Mouse (Mus musculus): ENCODE results near the gene Igfbp6.
A peak's percentile ranks its signal among the peaks of the same experiment; 100 is the strongest.

Igfbp6 gene

DNA sequence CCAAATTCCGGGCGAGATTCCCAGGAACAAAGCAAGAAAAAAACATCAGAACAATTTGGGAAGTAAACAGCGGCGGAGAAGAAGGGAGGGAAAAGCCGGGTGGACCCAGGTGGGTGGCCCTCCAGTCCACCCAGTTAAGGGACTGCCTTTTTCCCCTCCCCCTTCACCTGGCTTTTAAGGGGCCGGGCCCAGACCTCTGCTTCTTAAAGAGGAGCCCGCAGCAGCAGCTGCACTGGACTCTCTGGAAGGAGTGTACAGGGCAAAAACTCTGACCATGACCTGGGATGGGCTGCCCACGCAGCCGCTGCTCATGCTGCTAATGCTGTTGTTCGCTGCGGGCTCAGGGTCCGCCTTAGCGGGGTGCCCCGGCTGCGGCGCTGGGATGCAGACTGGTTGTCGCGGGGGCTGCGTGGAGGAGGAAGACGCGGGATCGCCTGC, at the start of gene Igfbp6:
Gene Igfbp6, plus strand, starts transcription at position 89 of the 438 bp plus-strand sequence.
- DNase-seq (ENCODE audit: low read depth, low spot score) = no peak

DNA sequence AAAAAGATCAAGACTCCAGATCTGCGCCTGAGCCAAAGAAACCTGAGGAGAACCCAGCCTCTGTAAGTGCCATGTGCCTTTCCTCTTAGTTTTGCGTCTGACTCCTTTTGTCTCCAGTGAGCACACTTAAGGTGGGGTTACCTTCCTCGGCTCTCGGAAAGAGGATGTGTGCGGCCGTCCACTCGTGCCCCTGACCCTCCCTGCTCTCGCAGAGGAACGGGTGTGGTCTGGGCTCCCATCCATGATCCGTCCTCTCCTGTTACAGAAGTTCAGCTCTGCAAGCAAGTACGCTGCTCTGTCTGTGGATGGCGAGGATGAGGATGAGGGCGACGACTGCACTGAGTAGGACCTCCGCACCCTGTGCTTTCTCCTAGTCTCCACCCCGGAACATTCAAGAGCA, 49.2 kb upstream of the Igfbp6 start:
- DNase-seq (ENCODE audit: low read depth, low spot score) = no peak

DNA sequence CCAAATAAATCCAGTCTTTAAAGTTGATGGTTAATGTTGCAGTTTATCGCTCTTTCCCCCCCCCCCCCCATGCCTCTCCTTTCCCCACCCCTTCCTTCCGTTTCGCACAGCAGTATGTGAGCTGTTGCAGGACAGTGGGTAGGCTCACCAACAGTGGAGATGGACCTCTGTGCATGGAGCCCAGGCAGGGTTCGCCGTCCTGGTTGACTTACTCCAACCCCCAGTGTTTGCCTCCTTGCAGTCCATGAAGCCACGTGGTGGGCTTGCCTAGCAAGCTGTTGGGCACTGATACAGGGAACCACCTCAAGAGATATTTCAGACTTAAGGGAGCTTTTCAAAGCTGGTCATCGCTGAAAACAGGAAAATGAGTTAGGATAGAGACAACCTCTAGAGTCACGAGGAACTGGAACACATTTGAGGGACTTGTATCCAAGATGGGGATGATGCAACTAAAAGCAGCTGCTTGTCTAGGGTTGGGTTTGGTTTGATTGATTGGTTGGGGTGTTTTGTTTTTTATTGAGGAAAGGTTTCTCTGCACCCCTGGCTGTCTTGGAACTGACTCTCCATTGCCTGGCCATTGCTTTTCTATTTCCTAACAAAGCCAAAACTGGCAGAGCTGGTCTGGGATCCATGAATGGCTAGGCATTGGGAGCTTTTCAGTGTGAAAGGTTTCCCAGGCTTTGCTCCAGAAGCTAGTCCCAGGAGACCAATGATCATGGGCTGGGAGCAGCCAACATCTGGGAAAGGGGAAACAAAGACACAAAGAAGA, 46.8 kb upstream of the Igfbp6 start:
- no peak for DNase-seq (ENCODE audit: low read depth, low spot score)

DNA sequence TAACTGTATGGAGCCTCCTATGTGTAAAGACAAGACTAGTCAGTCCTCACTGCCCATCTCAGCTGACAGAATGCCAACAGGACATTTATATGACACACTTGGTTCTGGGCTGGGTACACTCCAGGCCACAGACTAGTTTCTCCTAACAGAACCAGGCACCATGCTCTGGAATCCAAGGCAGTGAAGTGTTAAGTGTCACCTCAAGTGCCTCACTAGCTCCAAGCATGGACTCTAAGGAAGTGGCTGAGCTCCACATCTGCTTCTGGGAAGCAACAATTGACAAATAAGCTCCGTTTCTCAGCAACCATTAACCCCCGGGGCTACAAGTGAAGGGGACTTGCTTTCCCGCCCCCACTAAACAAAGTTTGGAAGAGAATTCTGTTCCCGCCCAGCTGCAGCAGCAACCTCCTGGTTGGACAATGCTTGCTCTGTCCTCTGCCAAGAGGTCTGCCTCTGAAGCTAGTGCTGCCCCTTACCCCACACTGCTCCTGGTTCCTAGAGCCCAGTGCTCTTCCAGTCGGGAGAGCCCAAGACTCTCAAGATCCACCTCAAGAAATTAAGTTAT, 46.1 kb upstream of the Igfbp6 start:
- DNase-seq (ENCODE audit: low read depth, low spot score) = peak; percentile 40

DNA sequence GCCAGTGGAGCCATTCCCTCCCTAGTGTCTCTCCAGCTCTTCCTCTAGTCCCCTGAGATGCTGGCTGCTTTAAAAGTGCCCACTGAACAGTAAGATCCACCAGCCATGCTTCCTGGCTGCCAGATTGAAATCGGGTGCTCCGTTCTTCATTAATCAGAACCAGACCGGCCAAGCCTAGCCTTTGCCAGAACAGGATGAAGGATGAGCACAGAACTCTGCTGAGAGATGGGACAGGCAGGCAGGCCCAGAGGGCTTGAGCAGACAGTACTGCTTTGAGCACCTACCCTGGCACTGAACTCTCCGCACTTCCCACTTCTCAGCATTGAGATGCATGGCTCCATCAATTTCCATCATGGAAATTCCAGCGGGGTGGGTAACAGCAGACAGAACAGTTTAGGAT, 44.9 kb upstream of the Igfbp6 start:
- no peak for DNase-seq (ENCODE audit: low read depth, low spot score)

DNA sequence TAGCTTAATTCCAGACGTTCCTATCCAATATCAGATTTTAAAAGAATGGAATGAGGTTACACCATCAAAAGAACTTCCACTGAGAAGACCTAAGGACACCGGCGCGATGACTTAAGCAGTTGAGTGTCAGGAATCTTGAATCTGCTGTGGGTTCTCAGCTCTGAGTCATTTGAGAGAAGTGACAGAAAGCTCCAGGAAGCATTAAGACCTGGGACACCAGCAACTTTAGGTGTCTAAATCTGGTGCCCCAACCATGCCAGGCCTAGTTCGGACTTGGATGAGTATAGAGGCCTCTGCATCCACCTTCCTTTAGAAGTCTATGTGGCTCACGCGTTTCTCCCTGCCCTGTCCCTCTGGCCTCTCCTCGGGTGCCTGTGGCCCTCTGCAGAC, 44.4 kb upstream of the Igfbp6 start:
- DNase-seq (ENCODE audit: low read depth, low spot score) = no peak

DNA sequence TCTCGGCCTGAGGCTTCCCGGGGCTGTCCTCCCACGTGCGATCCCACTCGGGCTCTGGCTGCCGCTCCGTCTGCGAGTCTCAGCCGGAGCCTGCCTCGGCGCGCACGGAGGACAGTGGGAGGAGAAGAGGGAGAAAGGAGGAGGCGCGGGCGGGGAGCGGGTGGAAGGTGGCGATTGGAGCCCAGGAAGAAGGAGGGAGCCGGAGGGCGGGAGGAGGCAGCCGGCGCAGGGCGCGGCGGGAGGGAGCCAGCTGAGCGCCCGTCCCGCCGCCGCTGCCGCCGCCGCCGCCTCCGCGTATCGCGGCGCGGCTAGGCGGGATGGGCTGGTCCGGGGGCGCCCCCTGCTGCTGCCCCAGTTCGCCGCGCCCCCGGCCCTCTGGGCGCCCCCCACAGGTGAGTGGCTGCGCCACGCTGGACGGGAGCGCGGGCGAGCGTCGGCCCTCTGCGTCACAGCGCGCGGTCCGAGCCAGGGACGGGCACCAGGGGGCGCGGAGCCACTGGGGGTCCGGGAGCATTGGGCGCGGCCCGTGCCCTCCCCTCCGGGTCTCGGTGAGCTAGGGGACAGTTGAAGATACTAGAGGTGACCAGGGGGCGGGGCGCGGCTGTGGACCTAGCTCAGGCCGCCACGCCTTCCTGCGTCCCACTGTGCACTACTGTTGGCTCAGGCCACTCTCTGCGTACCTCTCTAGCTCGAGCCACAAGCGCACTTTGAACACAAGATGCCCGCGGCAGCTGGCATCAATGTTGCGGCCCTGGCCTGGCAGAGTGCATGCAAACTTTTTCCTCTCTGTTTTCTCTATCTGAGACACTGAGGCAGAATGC, 43.8 kb upstream of the Igfbp6 start, which contains the start of gene Tns2:
Gene Tns2, plus strand, starts transcription at position 253 of the 821 bp plus-strand sequence.
- peak; percentile 84 for DNase-seq (ENCODE audit: low read depth, low spot score)

DNA sequence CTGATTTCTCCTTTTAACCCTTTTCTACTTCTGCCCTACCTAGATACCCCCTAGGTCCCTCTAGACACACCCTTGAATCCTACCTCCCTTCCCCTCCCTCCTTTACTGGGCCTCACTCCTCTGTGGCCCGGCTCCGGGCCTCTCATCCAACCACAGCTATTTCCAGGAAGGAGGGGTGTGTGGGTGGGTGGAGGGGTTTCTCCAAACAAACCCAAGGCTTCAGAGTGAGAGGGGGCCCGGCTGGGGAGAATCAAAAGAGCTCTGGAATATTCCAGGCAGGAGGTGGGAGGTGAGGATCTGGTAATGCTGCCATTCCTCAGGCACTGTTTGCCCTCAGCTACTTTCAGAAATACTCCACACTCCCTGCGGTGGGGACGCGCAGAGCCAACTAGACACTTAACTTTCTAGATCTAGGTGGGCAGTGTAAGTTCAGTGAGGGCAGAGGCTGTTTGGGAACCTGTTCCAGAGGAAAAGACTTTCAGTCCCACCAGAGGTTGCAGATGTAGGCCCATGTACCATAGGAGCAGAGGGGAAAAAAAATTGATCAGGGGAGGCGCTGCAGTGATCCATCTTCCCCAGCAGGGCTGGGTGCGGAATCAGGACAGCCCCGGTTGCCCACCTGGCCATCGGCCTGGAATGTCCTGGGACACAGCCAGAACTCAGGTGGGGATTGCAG, 43.0 kb upstream of the Igfbp6 start:
- no peak for DNase-seq (ENCODE audit: low read depth, low spot score)

DNA sequence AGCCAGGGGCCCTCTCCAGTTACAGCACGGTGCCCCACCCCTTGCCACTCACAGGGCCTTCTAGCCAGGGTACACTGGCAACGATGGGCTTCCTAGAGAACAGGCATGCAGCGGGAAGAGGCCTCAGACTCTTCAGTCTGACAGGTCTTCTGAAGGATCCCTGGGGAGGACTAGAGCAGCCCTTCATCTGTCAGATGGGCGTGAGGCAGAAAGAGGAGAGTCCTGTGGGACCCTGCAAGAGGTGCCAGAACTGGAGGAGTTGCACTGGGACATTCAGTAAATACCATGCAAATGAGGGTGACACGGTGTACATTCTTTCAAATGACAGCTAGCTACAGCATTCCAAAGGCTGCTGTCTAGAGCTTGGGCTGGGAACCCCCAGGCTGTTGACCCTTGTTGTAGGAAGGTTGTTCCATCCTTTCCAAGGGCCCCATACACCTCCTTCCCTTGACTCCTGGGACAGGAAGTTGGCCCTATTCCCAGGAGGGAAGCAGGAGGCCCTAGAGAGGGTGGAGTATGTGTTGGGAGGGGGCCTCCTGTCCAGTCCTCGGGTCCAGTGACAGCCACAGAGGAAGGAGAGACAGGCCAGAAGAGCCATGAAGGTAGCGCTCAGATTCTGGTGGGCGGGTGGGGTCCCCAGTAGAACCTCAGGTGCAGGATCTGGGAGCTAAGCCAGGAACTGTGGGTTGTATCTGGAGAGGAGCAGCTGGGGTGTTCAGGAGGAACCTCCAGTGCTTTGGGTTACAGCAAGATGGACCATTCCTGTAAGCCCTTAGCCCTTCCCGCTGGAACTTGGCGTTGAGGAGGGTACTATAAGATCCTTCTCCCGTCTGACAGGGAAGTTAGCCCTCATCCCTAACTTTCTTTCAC, 42.3 kb upstream of the Igfbp6 start:
- DNase-seq (ENCODE audit: low read depth, low spot score) = no peak

DNA sequence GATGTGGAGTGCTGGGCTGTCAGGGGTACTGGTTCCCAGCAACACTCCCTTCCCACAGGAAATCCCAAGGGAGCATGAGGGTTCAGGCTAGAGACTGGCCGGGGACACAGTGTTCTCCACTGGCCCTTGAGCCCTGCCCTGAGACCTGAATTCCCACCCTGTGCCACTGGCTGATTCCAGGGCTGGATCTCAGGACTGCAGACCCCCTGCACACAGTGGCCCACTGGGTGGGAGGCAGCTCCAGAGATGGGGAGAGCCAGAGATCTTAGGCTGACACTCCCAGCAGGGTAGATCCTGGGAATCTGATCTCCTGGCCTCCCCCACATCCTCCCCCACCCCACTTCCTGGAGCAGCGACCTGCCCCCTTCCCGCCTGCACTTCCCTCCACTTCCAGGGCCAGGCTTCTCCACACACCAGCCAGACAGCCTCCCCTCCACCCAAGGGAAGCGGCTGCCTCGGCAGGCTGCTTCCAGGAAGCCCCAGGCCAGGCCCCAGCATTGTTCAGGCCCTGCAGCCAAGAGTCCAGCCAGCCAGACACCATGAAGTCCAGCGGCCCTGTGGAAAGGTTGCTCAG, 41.5 kb upstream of the Igfbp6 start:
- no peak for DNase-seq (ENCODE audit: low read depth, low spot score)

DNA sequence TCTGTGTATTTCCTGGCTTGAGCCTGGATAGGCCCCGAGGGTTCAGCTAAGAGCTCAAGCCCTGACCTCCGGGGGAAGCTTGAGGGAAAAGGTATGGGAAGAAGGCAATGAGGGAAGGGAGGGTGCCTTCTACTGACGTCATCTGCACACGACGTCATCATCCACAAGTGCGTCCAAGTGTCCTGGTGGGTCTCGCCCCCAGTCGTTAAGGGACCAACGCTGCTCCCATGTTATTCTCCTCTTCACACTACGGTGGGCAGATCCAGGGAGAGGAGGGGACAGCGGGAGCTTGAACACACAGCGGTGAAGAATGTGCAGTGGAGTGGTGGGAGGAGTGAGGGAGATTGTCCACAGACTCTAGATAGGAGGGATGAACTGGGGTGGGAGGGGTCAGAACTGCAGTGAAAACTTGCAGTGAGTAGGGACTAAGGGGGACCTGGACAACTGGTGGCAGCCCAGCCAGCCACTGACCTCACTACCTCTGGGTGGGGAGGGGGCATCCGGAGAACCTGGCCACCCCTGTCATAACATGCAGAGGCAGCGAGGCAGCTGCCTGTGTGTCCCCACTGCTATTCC, 40.7 kb upstream of the Igfbp6 start:
- DNase-seq (ENCODE audit: low read depth, low spot score) = peak; percentile 46

DNA sequence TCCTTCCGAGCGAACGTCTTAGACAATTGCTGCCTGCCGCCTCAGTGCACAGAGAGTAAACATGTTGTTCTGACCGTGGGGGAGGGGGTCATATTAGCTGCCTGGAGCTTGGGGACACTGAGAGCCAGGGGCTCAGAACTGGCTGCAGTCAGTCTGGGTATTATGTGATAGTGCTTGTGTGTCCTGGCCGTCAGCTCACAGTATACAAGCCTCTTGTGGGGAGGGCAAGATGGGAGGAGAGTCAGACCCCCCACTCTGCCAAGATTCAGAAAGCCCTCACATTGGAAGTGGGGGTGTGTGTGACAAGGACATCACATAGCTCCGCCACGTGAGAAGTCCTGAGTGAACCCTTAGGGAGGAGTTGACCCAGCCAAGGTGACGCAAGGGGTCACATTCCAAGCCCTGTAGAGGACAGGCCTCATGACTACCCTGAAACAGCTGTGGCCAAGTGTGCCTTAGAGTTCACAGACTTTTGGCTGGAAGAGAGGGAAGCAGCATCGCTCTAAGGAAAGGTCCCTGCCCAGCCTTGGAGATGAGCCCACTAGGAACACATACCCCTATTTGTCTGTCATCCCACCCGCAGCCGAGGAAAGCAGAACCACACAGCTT, 40.1 kb upstream of the Igfbp6 start:
- peak; percentile 66 for DNase-seq (ENCODE audit: low read depth, low spot score)

DNA sequence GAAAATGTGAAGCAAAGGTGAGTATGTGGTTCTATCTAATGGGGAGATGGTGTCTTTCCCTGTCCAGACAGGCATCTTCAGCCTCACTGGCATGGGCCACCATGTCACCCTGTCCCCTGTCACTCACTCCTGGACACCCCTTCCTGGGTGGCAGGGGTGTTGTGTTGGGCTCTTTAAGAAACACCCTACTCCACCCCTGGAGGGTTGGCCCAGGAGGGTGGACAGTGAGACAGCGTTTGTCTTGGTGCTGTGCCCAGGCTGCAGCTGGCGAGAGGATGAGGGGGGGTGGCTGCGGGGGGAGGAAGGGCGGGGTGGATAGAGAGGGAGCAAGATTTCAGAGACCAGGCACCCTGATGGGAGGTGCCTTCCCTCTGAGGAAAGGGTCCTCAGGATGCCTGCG, 38.8 kb upstream of the Igfbp6 start:
- DNase-seq (ENCODE audit: low read depth, low spot score) = no peak

DNA sequence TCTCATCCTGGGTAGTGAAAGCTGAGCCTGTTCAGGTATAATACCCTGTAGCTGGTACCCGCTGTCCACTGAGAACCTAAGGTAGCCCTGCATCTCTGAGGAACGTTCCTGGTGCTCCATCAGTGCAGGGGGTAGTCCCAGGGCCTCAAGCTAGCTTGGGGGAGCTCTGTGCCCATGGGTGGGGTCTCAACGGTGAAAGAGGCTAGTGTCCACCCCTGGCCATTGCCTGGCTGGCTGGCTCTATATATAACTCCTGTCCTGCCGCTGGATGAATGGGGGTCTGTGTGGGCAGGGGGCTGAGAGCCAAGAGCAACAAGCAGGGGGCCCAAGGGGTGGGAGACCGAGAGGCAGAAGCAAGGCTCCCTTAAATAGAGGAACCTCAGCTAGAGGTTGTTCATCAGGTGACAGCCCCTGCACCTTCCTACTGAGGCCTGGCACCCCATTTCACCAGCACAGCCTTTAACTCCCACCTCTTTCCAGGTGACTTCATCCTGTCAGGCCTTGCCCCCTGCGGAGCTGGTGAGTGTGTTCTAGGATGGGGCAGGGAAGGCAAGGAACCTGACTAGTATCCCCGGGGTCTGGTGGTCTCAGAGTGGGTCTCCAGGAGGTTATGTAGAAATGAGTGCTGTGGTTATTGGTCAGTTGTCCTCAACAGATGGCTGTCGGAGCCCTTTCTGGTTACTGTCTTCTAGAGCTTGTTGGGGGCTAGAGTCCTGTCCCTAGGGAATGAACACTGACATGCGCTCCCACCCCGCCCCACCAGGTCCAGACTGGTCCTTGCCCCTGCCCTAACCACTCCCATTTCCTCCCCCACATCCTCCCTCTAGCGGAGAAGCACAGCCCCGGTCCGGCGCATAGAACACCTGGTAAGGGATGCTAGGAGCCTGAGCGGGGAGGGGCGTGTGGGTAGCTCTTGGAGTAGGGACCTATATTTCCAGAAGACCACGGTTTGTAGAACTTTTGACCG, 38.1 kb upstream of the Igfbp6 start:
- peak; percentile 61 for DNase-seq (ENCODE audit: low read depth, low spot score)

DNA sequence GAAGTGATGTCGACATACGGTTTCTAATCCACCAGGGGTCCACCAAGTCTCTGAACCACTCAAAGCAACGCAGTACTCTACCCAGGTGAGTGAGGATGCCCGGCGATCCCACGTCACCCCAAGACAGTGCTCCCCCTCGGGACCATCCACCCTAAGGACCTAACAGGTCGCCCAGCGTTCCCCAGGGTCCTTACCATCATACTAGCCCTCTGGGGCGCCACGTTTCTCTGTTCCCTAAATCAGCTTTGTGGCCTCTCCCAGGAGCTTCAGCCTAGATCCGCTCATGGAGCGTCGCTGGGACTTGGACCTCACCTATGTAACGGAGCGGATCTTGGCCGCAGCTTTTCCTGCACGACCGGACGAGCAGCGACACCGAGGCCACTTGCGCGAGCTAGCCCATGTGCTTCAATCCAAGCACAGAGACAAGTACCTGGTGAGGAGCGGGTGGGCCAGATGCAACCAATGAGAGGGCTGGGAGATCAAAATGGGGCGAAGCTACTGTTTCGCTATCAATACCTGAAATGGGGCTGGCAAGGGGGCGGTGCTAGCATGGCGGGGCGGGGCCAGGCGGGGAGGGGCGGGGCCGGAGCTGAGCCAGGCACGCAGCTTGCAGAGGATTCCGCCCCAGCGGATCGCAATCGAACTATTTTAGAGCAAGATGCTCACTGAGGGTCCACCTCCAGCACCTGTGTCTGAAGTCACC, 37.3 kb upstream of the Igfbp6 start:
- DNase-seq (ENCODE audit: low read depth, low spot score) = peak; percentile 73

DNA sequence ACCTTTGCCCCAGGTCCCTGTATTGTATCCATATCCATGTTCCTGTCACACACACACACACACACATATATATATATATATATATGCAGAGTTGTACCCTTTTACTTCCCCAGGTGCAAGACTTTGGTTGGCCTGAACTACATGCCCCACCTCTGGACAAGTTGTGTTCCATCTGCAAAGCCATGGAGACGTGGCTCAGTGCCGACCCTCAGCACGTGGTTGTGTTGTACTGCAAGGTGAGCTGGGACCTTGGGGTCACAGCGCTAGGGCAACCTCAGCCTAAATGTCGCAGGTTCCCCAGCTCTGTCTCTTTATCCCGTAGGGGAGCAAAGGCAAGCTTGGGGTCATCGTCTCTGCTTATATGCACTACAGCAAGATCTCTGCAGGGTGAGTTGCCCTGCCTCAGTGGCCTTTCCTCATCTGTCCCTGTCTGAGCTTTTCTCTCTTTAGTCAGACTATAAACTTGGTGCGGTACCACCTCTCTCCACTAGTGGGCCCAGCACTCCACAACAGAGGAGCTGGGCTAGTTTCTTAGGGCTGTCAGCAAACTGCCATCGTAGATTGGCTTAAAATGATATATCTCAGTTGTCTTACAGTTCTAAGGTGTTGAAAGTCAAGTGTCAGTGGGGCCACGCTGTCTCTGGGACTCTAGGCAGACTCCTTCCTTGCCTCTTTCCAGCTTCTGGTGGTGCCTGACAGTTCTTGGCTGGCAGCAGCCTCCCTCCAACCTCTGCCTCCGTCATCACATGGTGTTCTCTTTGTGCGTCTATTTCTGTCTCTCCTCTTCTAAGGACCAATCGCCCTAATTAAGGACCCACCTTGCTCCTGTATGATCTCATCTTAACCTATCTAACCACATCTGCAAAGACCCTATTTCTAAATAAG, 36.2 kb upstream of the Igfbp6 start:
- DNase-seq (ENCODE audit: low read depth, low spot score) = peak; percentile 86

Data from ZHBTc4 (cell line).